Mouse (Mus musculus): ENCODE data around the gene Tmbim4.
A peak's percentile ranks its signal among the peaks of the same experiment; 100 is the strongest.

Gene Tmbim4

DNA sequence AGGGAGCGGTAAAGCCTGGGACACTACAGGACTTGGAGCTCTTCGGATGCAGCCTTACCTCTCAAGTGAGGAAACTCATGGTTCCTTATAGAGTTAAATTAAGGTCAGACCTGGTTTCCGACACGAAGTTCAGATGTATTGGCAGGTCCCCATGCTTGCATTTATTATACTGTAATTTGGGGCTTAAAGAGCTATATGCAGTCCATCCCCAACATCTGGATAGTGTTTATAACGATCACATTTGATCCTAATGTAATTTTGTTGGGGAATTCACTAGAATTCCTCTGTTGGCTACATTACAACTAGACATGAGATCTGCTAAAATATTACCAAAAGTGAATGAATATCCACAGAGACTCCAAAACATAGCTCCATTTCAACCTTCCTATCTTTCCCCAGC lies 44.3 kb downstream of the Tmbim4 start:
- no peak for DNase-seq (ENCODE audit: low spot score in 2 of 2)

GRCm38 (mm10) chr10:120246994-120247750 lies 45.8 kb downstream of the Tmbim4 start:
- peak in 1 of 2 experiments; percentile 37 for DNase-seq (ENCODE audit: low spot score in 2 of 2)

DNA sequence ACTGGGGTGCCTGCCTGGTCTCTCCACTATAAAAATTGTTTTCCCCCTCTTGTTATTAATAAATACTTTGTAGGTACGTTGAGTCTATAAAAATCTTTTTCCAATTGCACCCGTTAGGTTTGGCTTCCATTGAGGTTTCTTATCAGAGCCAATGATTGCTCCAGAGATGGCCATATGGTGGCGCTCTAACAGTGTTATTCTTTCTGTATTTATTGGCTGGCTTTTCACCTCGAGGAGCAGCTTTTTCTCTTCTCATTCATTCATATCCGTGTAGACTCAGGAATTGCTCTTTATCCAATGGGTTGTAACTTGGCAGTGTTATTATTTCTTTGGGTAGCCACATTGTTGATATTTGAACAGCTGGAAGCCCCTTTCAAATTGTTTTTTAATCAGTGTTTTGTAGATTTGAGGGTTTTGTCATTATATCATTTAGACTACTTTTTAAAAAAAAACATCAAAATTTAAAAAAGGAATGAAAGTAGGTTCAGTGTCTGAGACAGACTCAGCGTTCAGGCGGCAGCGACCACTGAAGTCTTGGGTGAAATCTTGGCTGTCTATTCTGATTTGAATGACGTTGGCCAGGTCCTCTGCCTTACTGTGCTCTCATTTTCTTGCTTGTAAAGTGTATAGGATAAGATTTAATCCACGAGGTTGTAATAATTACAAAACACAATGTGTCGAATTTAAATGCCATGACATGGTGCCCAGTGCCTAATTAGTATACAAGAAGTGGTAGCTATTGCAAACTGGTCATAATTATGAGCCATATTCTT lies 49.7 kb downstream of the Tmbim4 start:
- DNase-seq (ENCODE audit: low spot score in 2 of 2) = no peak

- DNase-seq (ENCODE audit: low spot score in 2 of 2) = no peak
Measured at GRCm38 (mm10) chr10:120251791-120252190, 50.4 kb downstream of the Tmbim4 start.

- DNase-seq (ENCODE audit: low spot score in 2 of 2) = no peak
Measured at GRCm38 (mm10) chr10:120252800-120253199, 51.4 kb downstream of the Tmbim4 start.

DNA sequence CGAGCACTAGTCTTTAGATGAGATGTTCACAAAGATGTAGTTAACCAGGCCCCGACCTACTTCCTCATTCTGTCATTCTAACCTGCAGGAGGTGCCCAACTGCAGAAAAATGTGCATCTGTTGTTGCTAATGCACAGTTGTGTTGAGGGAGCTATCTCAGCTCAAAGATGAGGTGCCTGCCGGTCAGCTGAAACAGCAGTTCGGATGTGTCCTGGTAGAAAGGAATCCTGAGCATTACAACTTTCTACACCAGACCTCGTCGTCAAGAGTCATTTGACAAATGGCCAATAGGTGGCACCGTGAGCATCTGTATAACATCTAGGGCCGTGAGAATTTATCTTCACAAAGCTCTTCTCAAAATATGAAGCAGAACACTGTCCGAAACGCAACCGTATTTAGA lies 55.8 kb downstream of the Tmbim4 start:
- DNase-seq (ENCODE audit: low spot score in 2 of 2) = peak; percentile 44 to 55

- DNase-seq (ENCODE audit: low spot score in 2 of 2) = no peak
Measured at GRCm38 (mm10) chr10:120267790-120268189, 66.4 kb downstream of the Tmbim4 start.

GRCm38 (mm10) chr10:120269946-120270345 lies 68.6 kb downstream of the Tmbim4 start:
- no peak for DNase-seq (ENCODE audit: low spot score in 2 of 2)

DNA sequence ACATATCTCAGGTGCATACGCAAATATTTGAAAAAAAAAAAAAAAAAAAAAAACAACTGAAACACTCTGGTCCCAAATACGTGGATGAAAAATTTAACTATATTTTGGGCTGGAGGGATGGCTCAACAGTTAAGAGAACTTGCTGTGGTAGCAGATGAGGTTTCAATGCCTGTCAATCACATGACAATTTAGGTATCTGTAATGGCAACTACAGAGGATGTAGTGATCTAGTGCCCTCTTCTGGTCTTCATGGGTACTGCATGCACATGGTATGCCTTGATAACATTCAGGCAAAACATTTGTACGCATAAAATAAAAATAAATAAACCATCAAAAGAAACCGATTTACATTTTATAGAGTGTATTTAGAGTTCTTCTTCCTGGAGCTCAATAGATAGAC lies 69.4 kb downstream of the Tmbim4 start:
- DNase-seq (ENCODE audit: low spot score in 2 of 2) = peak in 1 of 2 experiments; percentile 48

- no peak for DNase-seq (ENCODE audit: low spot score in 2 of 2)
Measured at GRCm38 (mm10) chr10:120271318-120271717, 69.9 kb downstream of the Tmbim4 start.

DNA sequence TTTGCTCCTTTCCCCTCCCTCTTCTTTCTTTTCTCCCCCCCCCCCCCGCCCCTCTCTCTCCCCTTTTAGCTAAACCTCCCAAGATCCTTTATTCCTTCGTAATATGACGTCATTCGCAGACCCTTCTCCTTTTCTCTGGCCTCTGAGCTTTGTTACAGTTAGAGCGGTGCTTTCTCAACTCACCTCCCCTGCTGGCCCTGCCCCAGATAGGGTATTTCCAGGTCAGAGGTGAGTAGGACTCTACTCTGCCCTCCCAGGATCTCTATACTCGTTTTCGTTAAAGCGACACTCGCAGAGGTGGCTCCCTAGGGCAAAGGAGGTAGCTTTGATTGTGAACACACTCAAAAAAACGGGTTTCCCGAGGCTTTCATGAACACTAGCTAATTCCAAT lies 70.5 kb downstream of the Tmbim4 start:
- no peak for DNase-seq (ENCODE audit: low spot score in 2 of 2)

GRCm38 (mm10) chr10:120272270-120272883 lies 71.0 kb downstream of the Tmbim4 start:
- DNase-seq (ENCODE audit: low spot score in 2 of 2) = peak in 1 of 2 experiments; percentile 32

DNA sequence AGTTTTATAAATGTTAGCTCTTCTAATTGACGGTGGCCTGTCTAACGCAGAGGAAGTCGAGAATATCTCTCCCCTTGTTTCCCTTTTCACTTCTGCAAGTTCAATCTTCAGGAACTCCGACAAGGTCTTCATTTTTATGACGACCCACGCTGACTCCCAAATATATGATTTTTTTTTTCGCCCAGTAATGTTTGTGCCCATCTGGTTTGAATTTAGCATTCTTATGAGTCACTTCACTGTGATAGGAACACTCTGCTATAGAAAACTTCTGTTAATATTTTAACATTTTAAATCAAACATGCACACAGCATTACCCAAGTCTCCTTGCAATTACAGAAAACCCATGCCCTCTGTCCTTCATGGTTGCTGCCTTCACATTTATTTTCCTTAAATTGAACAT lies 71.9 kb downstream of the Tmbim4 start:
- DNase-seq (ENCODE audit: low spot score in 2 of 2) = no peak
